Mouse (Mus musculus) thymus, postnatal 36 days (tissue): ENCODE measurements around the gene Csk.

Source experiments
- DNase-seq, 2 experiments: peaks; one replicate each; pipeline ENCODE4 v3.0.0; 2022; ENCODE audit warnings: mixed read lengths in 2 of 2

Gene Csk

GRCm38 (mm10) chr9:57600620-57601352, 52.6 kb downstream of the Csk start:
- no peak for DNase-seq

GRCm38 (mm10) chr9:57598851-57599563, 54.4 kb downstream of the Csk start:
- DNase-seq = no peak

GRCm38 (mm10) chr9:57597929-57598382, 55.5 kb downstream of the Csk start:
- DNase-seq = no peak

DNA sequence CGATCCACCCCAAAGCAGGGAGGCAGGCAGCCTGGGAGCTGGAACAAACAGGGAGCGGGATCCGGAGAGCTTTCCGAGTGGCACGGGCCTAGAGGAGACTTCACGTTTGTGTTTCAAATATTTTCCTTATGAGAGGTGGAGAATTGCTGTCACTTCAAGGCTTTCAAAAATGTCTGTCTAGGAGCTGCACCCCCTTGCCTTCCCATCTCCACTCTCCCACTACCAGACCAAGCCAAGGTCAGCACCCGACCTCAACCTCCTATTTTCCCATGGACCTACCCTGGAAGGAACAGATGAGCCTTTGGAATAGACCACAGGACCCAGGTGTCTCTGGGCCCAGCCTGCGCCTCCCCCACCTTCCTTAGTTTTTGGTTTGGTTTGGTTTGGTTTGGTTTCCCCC, 56.2 kb downstream of the Csk start:
- DNase-seq = no peak

DNA sequence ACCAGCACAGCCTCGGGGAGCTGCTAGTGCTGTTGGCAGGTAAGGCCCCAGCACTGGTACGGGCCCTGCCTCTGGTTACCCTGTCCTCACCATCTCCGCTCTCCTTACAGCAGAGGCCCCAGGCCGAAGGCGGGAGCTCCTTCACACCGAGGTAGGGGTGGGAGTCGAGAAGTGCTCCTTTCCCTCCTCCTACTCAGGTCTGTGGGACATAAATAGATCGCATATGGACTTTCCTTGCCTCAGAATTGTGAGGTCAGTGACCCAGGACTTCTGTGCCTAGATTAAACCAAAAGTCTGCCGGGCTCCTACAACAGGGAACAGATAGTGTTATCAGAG, 59.3 kb downstream of the Csk start:
- no peak for DNase-seq

GRCm38 (mm10) chr9:57593454-57594173, 59.8 kb downstream of the Csk start:
- no peak for DNase-seq

- DNase-seq = no peak
Measured at GRCm38 (mm10) chr9:57590726-57591125, 62.7 kb downstream of the Csk start.

DNA sequence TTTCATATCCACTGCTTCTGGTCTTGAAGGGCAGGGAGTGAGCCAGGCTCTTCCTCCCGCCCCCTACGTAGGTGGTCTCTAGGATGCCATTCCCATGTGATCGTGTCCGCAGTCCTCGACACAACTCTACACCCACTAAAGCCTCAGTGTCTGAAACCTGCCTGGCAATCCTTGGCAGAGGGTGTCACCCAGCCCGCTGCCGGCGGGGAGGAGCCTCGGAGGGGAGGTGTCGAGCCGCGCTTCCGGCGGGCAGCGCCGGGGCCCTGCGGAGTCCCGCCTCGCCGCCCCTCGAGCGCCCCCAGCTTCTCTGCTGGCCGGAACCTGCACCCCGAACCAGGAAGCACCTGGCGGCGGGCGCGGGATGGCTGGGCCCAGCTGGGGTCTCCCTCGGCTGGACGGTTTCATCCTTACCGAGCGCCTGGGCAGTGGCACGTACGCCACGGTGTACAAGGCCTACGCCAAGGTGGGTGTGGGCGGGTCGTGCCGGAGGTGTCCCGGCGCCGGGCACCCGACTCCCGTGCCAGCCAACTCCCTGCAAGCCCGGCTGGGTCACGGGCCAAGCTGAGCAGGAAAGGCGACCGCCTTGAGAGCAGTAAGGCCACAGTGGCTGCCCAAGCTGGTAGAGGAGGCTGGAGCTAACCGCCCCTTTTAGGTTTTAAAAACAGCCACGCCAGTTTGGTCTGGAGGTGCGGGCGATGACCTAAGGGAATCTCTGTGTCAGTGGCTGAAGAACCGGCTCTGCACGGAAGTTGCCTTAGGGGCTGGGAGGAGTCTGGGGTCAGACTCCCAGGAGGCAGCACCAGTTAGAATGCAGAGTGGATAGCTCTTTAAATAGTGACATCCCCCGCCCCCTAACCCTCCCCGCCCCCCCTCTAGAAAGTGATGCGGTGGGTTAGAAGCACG, 64.0 kb downstream of the Csk start, which contains the start of gene Ulk3:
Gene Ulk3 (plus strand): TSS at position 229 of the 903 bp plus-strand sequence.
- DNase-seq = peak; percentile 90 to 92

GRCm38 (mm10) chr9:57584991-57585390, 68.4 kb downstream of the Csk start:
- no peak for DNase-seq

DNA sequence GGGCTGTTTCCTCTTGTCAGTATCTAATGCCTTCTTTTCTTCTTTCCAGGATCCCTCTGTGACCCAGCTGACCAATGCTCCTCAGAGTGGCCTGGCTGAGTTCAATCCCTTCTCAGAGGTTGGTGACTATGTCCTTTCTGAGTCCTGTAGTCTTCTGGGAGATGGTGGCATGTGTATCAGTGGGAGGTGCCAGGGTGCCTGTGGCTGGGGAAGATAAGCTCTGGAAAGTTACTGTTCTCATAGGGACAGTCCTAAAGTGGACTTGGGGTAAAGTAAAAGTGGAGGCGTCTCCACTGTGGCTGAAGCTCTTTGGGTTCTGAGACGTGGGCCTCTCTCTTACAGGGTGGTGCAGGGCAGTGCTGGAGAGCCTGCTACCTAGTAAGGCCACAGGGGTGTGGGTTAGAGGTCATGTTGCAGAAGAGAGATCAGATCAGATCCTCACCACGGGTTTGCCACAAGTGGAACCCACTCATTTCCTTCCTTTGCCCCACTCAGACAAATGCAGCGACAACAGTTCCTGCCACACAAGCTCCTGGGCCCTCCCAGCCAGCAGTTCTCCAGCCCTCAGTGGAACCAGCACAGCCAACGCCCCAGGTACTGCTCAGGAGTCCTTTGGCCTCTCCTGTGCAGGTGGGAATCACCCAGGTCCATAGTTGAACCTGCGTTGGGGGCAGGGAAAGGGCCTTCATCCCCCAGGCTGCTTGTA, 76.1 kb downstream of the Csk start:
- DNase-seq = no peak
